Mouse (Mus musculus): Measurements from ENCODE around the gene Zg16.

Gene Zg16

GRCm38 (mm10) chr7:127019306-127019960 is 67.7 kb downstream of the Zg16 start:
- DNase-seq, result no peak

- DNase-seq, result no peak
Observed at GRCm38 (mm10) chr7:127018416-127019305, 68.5 kb downstream of the Zg16 start.

GRCm38 (mm10) chr7:127017950-127018345 is 69.2 kb downstream of the Zg16 start:
- no peak for DNase-seq

- DNase-seq, result peak; percentile 97
Observed at GRCm38 (mm10) chr7:127016971-127017949, 69.9 kb downstream of the Zg16 start, which contains the start of gene Pagr1a. Gene Pagr1a, minus strand, starts transcription at chr7:127017352.

- no peak for DNase-seq
Observed at GRCm38 (mm10) chr7:127016486-127016938, 70.6 kb downstream of the Zg16 start.

GRCm38 (mm10) chr7:127016481-127016485 is 70.8 kb downstream of the Zg16 start, which contains the start of gene Pagr1b:
Gene Pagr1b, minus strand, starts transcription at chr7:127016484.
- no peak for DNase-seq

GRCm38 (mm10) chr7:127016081-127016480 is 71.0 kb downstream of the Zg16 start:
- DNase-seq, result peak; percentile 67

- DNase-seq, result no peak
Observed at GRCm38 (mm10) chr7:127014993-127015392, 72.1 kb downstream of the Zg16 start.

- peak; percentile 86 for DNase-seq
Observed at GRCm38 (mm10) chr7:127014320-127014719, 72.8 kb downstream of the Zg16 start, which contains the start of gene Mvp. Gene Mvp, minus strand, starts transcription at chr7:127014621.

GRCm38 (mm10) chr7:127013385-127013784 is 73.7 kb downstream of the Zg16 start:
- no peak for DNase-seq

- DNase-seq, result no peak
Observed at GRCm38 (mm10) chr7:127012845-127013244, 74.3 kb downstream of the Zg16 start.

GRCm38 (mm10) chr7:127012374-127012773 is 74.8 kb downstream of the Zg16 start:
- no peak for DNase-seq

GRCm38 (mm10) chr7:127011717-127012116 is 75.4 kb downstream of the Zg16 start:
- DNase-seq, result no peak

- DNase-seq, result no peak
Observed at GRCm38 (mm10) chr7:127011051-127011450, 76.1 kb downstream of the Zg16 start.

- no peak for DNase-seq
Observed at GRCm38 (mm10) chr7:127009307-127010085, 77.6 kb downstream of the Zg16 start.

GRCm38 (mm10) chr7:127008239-127009019 is 78.7 kb downstream of the Zg16 start:
- peak; percentile 38 for DNase-seq

GRCm38 (mm10) chr7:127007313-127008024 is 79.7 kb downstream of the Zg16 start:
- no peak for DNase-seq

GRCm38 (mm10) chr7:127004122-127004875 is 82.8 kb downstream of the Zg16 start:
- DNase-seq, result no peak

- no peak for DNase-seq
Observed at GRCm38 (mm10) chr7:127003620-127004019, 83.5 kb downstream of the Zg16 start.

Data from kidney, adult 18-20 months (tissue).